ENCODE assay signal across 8 mouse cellular contexts in the genomic region with DNA sequence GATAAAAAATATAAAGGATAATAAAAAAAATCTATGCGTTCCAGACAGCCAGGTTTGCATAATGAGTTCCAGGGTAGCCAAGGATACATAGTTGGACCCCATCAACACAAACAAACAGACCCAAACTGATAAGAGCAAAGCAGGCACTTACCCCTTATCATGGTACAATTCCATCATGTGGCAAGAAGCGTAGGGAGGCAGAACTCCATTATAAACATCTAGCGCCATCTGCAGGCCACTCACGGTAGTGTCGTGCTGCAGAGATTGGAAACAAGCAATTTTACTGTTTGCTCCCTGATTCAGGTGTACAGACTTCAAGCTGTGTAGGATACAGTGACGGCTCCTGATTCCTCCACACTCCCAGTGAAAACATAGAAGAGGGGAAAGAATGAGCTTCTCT. TPM values are rescaled to one million over a fixed set of nuclear protein-coding genes. Genes with fewer than 3 reads are reported as not detected.
A peak's percentile ranks its signal among the peaks of the same experiment; 100 is the strongest.
DNase-seq lines count a peak whose midpoint lies in the region; ATAC-seq and TF ChIP-seq lines count a peak whose summit lies in the region.

No protein-coding gene starts in this region.

- no peak overlapping the region for H3K27ac ChIP-seq in forebrain, embryonic 14.5 days (ENCODE audit: low read depth, low read length)
- H3K27ac ChIP-seq in forebrain, embryonic 15.5 days (replicated peaks), result no peak overlapping the region
- no peak overlapping the region for H3K27ac ChIP-seq in cortical plate, adult 2 months (ENCODE audit: insufficient read depth, low read length)
- H3K27ac ChIP-seq in heart, postnatal 0 days (ENCODE audit: low read depth), result no peak overlapping the region

- H3K4me2 ChIP-seq in forebrain, embryonic 14.5 days (ENCODE audit: low read length), result no peak overlapping the region
- no peak overlapping the region for H3K4me2 ChIP-seq in forebrain, embryonic 15.5 days (replicated peaks)
- H3K4me2 ChIP-seq in heart, postnatal 0 days (ENCODE audit: low read depth, low read length), result no peak overlapping the region

- ATAC-seq in forebrain, embryonic 14.5 days, result no peak
- no peak for ATAC-seq in forebrain, embryonic 15.5 days (replicated peaks)
- ATAC-seq in activated CD4-positive, CD25-positive, alpha-beta regulatory T cell, adult 4 months, result peak; percentile 46
- ATAC-seq in heart, postnatal 0 days (ENCODE audit: insufficient read depth, low read depth), result peak; percentile 64; the same call in 1 of the 2 replicates
- ATAC-seq in monocyte, adult 5-6 weeks (replicated peaks; ENCODE audit: insufficient number of reproducible peaks, low FRiP score, low TSS enrichment, poor library complexity, severe bottlenecking), result peak; percentile 77

- peak; percentile 99 for TF ChIP-seq CTCF in cortical plate, adult 2 months (IDR thresholded peaks at IDR 0.05; ENCODE audit: extremely low read depth, insufficient read depth, low read length)
- peak; percentile 92 for TF ChIP-seq CTCF in heart, postnatal 0 days (IDR thresholded peaks at IDR 0.05; ENCODE audit: low read depth)

- no peak overlapping the region for H3K4me3 ChIP-seq in forebrain, embryonic 14.5 days (ENCODE audit: low read depth, low read length)
- H3K4me3 ChIP-seq in forebrain, embryonic 15.5 days, result no peak overlapping the region
- no peak overlapping the region for H3K4me3 ChIP-seq in cortical plate, adult 2 months (ENCODE audit: insufficient read depth, low read length)
- no peak overlapping the region for H3K4me3 ChIP-seq in heart, postnatal 0 days (ENCODE audit: low read depth, low read length)

- H3K9ac ChIP-seq in forebrain, embryonic 14.5 days (ENCODE audit: low read length), result no peak overlapping the region
- no peak overlapping the region for H3K9ac ChIP-seq in forebrain, embryonic 15.5 days (replicated peaks)
- H3K9ac ChIP-seq in heart, postnatal 0 days (replicated peaks; ENCODE audit: low read depth, low read length), result no peak overlapping the region

- WGBS in forebrain, embryonic 14.5 days, result 13% methylated on average over 6 of the region's 6 CpGs
- WGBS in forebrain, embryonic 15.5 days, result 10% methylated on average over 6 of the region's 6 CpGs
- 6% methylated on average over 6 of the region's 6 CpGs for WGBS in heart, postnatal 0 days

- no peaks in the 10 kb centered on the region for H3K36me3 ChIP-seq in forebrain, embryonic 14.5 days (ENCODE audit: control insufficient read depth, insufficient read depth, low read length)
- no peaks in the 10 kb centered on the region for H3K36me3 ChIP-seq in forebrain, embryonic 15.5 days
- no peaks in the 10 kb centered on the region for H3K36me3 ChIP-seq in heart, postnatal 0 days (replicated peaks; ENCODE audit: control insufficient read depth, insufficient read depth, low read length)

- H3K4me1 ChIP-seq in forebrain, embryonic 14.5 days (ENCODE audit: control insufficient read depth, insufficient read depth, low read length), result no peaks in the 10 kb centered on the region
- H3K4me1 ChIP-seq in forebrain, embryonic 15.5 days, result no peaks in the 10 kb centered on the region
- H3K4me1 ChIP-seq in cortical plate, adult 2 months (ENCODE audit: control insufficient read depth, insufficient read depth, low read length), result no peaks in the 10 kb centered on the region
- H3K4me1 ChIP-seq in heart, postnatal 0 days (ENCODE audit: control insufficient read depth, insufficient read depth), result no peaks in the 10 kb centered on the region

- no peaks in the 10 kb centered on the region for H3K27me3 ChIP-seq in forebrain, embryonic 14.5 days (replicated peaks; ENCODE audit: control insufficient read depth, insufficient read depth, low read length)
- H3K27me3 ChIP-seq in forebrain, embryonic 15.5 days, result no peaks in the 10 kb centered on the region
- no peaks in the 10 kb centered on the region; the same call in 1 of the 2 replicates for H3K27me3 ChIP-seq in heart, postnatal 0 days (ENCODE audit: control insufficient read depth, insufficient read depth, low read length)

- no peaks in the 10 kb centered on the region for H3K9me3 ChIP-seq in forebrain, embryonic 14.5 days (replicated peaks; ENCODE audit: control insufficient read depth, low read length)
- no peaks in the 10 kb centered on the region for H3K9me3 ChIP-seq in forebrain, embryonic 15.5 days
- H3K9me3 ChIP-seq in heart, postnatal 0 days (replicated peaks; ENCODE audit: control insufficient read depth, low read length), result no peaks in the 10 kb centered on the region

- DNase-seq in forebrain, embryonic 14.5 days (ENCODE audit: low spot score), result peak; percentile 82
- DNase-seq in heart, postnatal 0 days (ENCODE audit: low spot score), result peak; percentile 84
- DNase-seq in left cerebral cortex, adult 18-20 months (ENCODE audit: low spot score in 2 of 2), result peak; percentile 76 to 85
- peak; percentile 31 for DNase-seq in telencephalon, adult 2 months (ENCODE audit: low read depth, low spot score)

- no peak for TF ChIP-seq POLR2A in cortical plate, adult 2 months (IDR thresholded peaks at IDR 0.05; ENCODE audit: extremely low read depth, insufficient read depth, low read length)

- no peak for TF ChIP-seq EP300 in heart, postnatal 0 days (IDR thresholded peaks at IDR 0.05; ENCODE audit: low read depth)

RNA-seq across cellular contexts. Expression of a gene that starts 30.8 kb away (rescaled TPM):
- polyA plus RNA-seq in forebrain, embryonic 14.5 days (2014; fragmentation: Nextera tagmentation; extraction: Ambion mirVana), result 0.10 and 0.17 TPM in 2 replicates
- 0.06 and 0.14 TPM in 2 replicates for polyA plus RNA-seq in forebrain, embryonic 15.5 days (2015; fragmentation: Nextera tagmentation; extraction: Ambion mirVana)
- polyA plus RNA-seq in activated CD4-positive, CD25-positive, alpha-beta regulatory T cell, adult 4 months (2017; shearing (Covaris generic)), result 1 to 10 TPM; 1.7 to 3.7 TPM
- polyA plus RNA-seq in cortical plate, adult 2 months (2012; rRNA removed), result 0.09 and 0.17 TPM in 2 replicates
- 2.4 TPM in 1 of 2 replicates, not detected in the other for total RNA-seq in heart, postnatal 0 days (2014; rRNA removed; ENCODE audit: low replicate concordance)
- 0.07 TPM in 1 of 2 replicates, not detected in the other for polyA plus RNA-seq in heart, postnatal 0 days (2015; fragmentation: Nextera tagmentation; extraction: Ambion mirVana)
- total RNA-seq in left cerebral cortex, adult 18-20 months (2021), result under 1 TPM; 0.14 to 0.19 TPM
- 3.9 to 15.1 TPM (median 12.7 TPM) in 3 replicates for total RNA-seq in monocyte, adult 5-6 weeks (2017)

RNA-seq across cellular contexts. Expression of a gene that starts 44.0 kb away (rescaled TPM):
- 17.3 and 17.5 TPM in 2 replicates for polyA plus RNA-seq in forebrain, embryonic 14.5 days (2014; fragmentation: Nextera tagmentation; extraction: Ambion mirVana)
- polyA plus RNA-seq in forebrain, embryonic 15.5 days (2015; fragmentation: Nextera tagmentation; extraction: Ambion mirVana), result 16.7 and 22.7 TPM in 2 replicates
- 10 to 100 TPM; 16.9 to 23.4 TPM for polyA plus RNA-seq in activated CD4-positive, CD25-positive, alpha-beta regulatory T cell, adult 4 months (2017; shearing (Covaris generic))
- polyA plus RNA-seq in cortical plate, adult 2 months (2012; rRNA removed), result 62.9 and 67.2 TPM in 2 replicates
- 27.3 and 40.2 TPM in 2 replicates for total RNA-seq in heart, postnatal 0 days (2014; rRNA removed; ENCODE audit: low replicate concordance)
- 7.5 and 8.5 TPM in 2 replicates for polyA plus RNA-seq in heart, postnatal 0 days (2015; fragmentation: Nextera tagmentation; extraction: Ambion mirVana)
- total RNA-seq in left cerebral cortex, adult 18-20 months (2021), result 10 to 100 TPM; 72.3 to 73.1 TPM
- total RNA-seq in monocyte, adult 5-6 weeks (2017), result 47.2 to 73.2 TPM (median 72.4 TPM) in 3 replicates

Comparison
In these comparisons a context has a peak if more than half of its experiments do, and no peak if none do; other contexts are left out.
1. ATAC-seq: peak in activated CD4-positive, CD25-positive, alpha-beta regulatory T cell, adult 4 months (single experiment), heart, postnatal 0 days (single experiment) and monocyte, adult 5-6 weeks (single experiment); none in forebrain, embryonic 14.5 days (single experiment) and forebrain, embryonic 15.5 days (single experiment).
2. DNase-seq: peak in every context shown above with its lines; median percentile 84 in heart, postnatal 0 days; 82 in forebrain, embryonic 14.5 days; 80 in left cerebral cortex, adult 18-20 months; 31 in telencephalon, adult 2 months.